Mouse (Mus musculus): Measurements from ENCODE around the gene Fam241a. TPM values are rescaled to one million over a fixed set of nuclear protein-coding genes. Genes with fewer than 3 reads are reported as not detected.

The Fam241a gene
- polyA plus RNA-seq, 1 experiment = 3.6 TPM

DNA sequence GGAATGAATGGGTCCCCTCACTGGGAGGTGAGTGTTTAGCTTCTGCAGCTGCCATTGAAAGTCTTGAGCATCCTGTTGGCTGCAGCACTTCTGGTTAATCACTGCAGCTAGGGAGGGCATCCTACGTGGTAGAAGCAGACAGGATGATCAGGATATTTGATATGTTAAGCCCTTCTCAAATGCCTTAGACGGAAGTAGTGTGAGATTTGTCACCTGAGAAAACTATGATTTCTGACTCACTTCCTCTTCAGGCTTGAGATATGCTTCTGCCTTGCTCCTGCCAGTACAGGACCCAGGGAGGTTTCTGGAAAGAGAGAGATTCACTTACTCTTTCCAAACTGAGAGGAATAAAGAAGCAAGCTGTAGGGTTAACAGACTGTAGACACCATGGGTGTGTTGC lies 27.1 kb upstream of the Fam241a start:
- no peak for TF ChIP-seq POLR2A (IDR thresholded peaks at IDR 0.05; ENCODE audit: low read depth, low read length)
- TF ChIP-seq CTCF (IDR thresholded peaks at IDR 0.05; ENCODE audit: extremely low read depth, insufficient read length, insufficient replicate concordance, low read depth, low read length) = no peak
- 59% methylated on average over 2 of the region's 2 CpGs for WGBS

DNA sequence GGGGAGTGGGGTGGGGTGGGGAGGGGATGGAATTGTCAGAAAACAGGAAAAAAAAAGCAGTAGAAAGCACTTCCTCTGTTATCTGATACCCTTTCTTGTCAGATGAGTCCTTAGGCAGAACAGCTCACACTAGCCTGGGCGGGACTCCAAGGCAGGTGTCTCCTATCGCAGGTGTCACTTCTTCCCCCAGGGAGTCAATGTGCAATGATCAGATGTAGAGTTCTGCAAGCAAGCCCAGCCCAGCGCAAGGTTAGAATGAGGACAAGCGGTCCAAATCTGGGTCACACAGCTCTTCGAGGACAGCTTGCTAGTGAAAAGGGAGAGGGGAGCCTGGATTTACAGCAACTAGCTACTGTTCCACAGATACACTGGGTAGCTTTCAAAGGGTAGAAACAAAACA lies 26.0 kb upstream of the Fam241a start:
- TF ChIP-seq CTCF (IDR thresholded peaks at IDR 0.05; ENCODE audit: extremely low read depth, insufficient read length, insufficient replicate concordance, low read depth, low read length) (no peak), POLR2A (IDR thresholded peaks at IDR 0.05; ENCODE audit: low read depth, low read length) (no peak)
- WGBS = 19% methylated on average over 5 of the region's 5 CpGs

More for the DNA sequence above, 27.1 kb upstream of the Fam241a start:
- no peak overlapping the region for H3K4me3 ChIP-seq (ENCODE audit: low read depth, low read length)
- H3K27me3 ChIP-seq (ENCODE audit: control insufficient read depth, insufficient read depth, low read length) = no peaks in the 10 kb centered on the region
- H3K4me1 ChIP-seq (ENCODE audit: control insufficient read depth, insufficient read depth, insufficient read length, low read length) = peaks cover 7% of the 10 kb centered on the region; the same call in 1 of the 2 replicates
- H3K27ac ChIP-seq (ENCODE audit: insufficient read depth, low read depth, low read length) = no peak overlapping the region
- no peaks in the 10 kb centered on the region for H3K36me3 ChIP-seq (ENCODE audit: control insufficient read depth, insufficient read depth, low read length)

DNA sequence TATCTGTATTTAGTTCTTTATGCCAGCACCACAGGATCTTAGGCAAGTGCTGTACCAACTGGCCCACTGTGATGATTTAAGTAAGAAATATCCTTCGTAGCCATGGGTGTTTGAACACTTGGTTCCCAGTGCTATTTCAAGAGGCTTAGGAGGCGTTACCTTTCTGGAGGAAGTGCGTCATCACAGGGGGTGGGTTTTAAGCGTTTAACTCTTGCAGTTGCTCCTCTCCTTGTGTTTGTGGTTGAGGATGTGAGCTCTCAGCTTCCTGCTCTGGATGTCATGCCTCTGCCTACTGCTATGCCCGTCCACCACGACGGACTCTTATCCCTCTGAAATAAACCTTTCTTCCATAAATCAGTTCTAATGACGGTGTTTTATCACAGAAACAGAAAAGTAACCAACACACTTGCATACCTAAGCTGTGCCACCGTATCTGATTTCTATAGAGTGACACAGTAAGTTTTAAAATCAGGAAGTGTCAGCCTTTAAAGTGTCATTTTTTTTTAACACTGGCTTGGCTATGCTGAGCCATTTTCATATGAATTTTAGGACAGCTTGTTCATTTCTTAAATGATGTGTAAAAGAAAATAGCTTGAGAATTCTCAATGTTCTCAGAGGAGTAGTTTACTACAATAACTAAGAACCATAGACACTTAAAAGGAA lies 22.0 kb upstream of the Fam241a start:
- peaks cover 2% of the 10 kb centered on the region; the same call in 1 of the 2 replicates for H3K4me1 ChIP-seq (ENCODE audit: control insufficient read depth, insufficient read depth, insufficient read length, low read length)
- no peaks in the 10 kb centered on the region for H3K27me3 ChIP-seq (ENCODE audit: control insufficient read depth, insufficient read depth, low read length)
- TF ChIP-seq CTCF (IDR thresholded peaks at IDR 0.05; ENCODE audit: extremely low read depth, insufficient read length, insufficient replicate concordance, low read depth, low read length) (no peak), POLR2A (IDR thresholded peaks at IDR 0.05; ENCODE audit: low read depth, low read length) (no peak)
- no peak overlapping the region for H3K27ac ChIP-seq (ENCODE audit: insufficient read depth, low read depth, low read length)
- H3K36me3 ChIP-seq (ENCODE audit: control insufficient read depth, insufficient read depth, low read length) = no peaks in the 10 kb centered on the region
- H3K4me3 ChIP-seq (ENCODE audit: low read depth, low read length) = no peak overlapping the region
- WGBS = 65% methylated on average over 9 of the region's 9 CpGs

More for the DNA sequence above, 26.0 kb upstream of the Fam241a start:
- Histone ChIP-seq H3K27ac (ENCODE audit: insufficient read depth, low read depth, low read length) (no peak overlapping the region), H3K4me1 (ENCODE audit: control insufficient read depth, insufficient read depth, insufficient read length, low read length) (peaks cover 7% of the 10 kb centered on the region; the same call in 1 of the 2 replicates), H3K27me3 (ENCODE audit: control insufficient read depth, insufficient read depth, low read length) (no peaks in the 10 kb centered on the region), H3K4me3 (ENCODE audit: low read depth, low read length) (no peak overlapping the region), H3K36me3 (ENCODE audit: control insufficient read depth, insufficient read depth, low read length) (no peaks in the 10 kb centered on the region)

DNA sequence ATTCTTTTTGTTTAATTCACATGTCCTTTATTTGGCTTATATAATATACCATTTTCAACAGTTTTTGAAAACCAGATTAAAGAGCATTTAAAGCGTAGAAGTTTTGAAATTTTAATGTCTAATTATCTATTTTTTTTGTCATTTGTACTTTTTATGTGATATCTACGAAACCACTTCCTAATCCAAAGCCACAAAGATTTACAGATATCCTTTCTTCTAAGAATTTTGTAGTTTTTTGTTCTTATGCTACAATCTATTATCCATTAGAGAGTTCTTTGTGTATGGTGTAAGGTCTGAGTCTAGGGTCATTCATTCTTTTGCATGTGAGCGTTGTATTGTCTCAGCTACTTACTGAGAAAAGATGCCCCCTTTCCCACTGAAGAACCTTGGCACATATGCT lies 21.4 kb upstream of the Fam241a start:
- H3K4me1 ChIP-seq (ENCODE audit: control insufficient read depth, insufficient read depth, insufficient read length, low read length) = peaks cover 2% of the 10 kb centered on the region; the same call in 1 of the 2 replicates
- H3K27ac ChIP-seq (ENCODE audit: insufficient read depth, low read depth, low read length) = no peak overlapping the region
- H3K4me3 ChIP-seq (ENCODE audit: low read depth, low read length) = no peak overlapping the region
- no peaks in the 10 kb centered on the region for H3K27me3 ChIP-seq (ENCODE audit: control insufficient read depth, insufficient read depth, low read length)
- no peaks in the 10 kb centered on the region for H3K36me3 ChIP-seq (ENCODE audit: control insufficient read depth, insufficient read depth, low read length)
- WGBS = 89% methylated on average over 3 of the region's 3 CpGs
- TF ChIP-seq CTCF (IDR thresholded peaks at IDR 0.05; ENCODE audit: extremely low read depth, insufficient read length, insufficient replicate concordance, low read depth, low read length) (no peak), POLR2A (IDR thresholded peaks at IDR 0.05; ENCODE audit: low read depth, low read length) (no peak)

DNA sequence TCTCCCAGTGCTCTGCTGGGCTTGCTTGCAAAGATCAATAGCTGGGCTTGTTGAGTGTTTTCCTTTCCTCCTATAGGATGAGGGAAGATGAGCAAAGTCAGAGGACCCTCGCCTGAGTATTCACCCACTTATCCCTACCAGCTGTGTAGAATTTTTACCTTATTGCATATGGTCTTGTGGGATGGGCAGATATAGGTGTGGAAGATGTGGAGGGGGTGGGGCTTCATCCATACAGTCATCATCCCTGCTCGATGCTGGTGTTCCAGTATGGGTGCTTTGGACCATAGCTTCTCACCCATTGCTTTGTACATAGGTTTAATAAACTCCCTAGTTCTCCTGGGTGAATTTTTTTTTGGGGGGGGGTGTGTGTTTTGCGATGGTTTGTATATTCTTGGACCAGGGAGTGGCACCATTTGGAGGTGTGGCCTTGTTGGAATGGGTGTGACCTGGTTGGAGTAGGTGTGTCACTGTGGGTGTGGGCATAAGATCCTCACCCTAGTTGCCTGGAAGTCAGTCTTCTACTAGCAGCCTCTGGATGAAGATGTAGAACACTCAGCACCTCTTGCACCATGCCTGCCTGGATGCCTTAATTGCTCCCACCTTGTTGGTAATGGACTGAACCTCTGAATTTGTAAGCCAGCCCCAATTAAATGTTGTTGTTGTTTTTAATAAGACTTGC lies 19.7 kb upstream of the Fam241a start:
- Histone ChIP-seq H3K4me1 (ENCODE audit: control insufficient read depth, insufficient read depth, insufficient read length, low read length) (no peaks in the 10 kb centered on the region), H3K27ac (ENCODE audit: insufficient read depth, low read depth, low read length) (no peak overlapping the region), H3K27me3 (ENCODE audit: control insufficient read depth, insufficient read depth, low read length) (no peaks in the 10 kb centered on the region), H3K4me3 (ENCODE audit: low read depth, low read length) (no peak overlapping the region), H3K36me3 (ENCODE audit: control insufficient read depth, insufficient read depth, low read length) (no peaks in the 10 kb centered on the region)
- WGBS = 83% methylated on average over 3 of the region's 3 CpGs
- no peak for TF ChIP-seq POLR2A (IDR thresholded peaks at IDR 0.05; ENCODE audit: low read depth, low read length)
- TF ChIP-seq CTCF (IDR thresholded peaks at IDR 0.05; ENCODE audit: extremely low read depth, insufficient read length, insufficient replicate concordance, low read depth, low read length) = no peak

DNA sequence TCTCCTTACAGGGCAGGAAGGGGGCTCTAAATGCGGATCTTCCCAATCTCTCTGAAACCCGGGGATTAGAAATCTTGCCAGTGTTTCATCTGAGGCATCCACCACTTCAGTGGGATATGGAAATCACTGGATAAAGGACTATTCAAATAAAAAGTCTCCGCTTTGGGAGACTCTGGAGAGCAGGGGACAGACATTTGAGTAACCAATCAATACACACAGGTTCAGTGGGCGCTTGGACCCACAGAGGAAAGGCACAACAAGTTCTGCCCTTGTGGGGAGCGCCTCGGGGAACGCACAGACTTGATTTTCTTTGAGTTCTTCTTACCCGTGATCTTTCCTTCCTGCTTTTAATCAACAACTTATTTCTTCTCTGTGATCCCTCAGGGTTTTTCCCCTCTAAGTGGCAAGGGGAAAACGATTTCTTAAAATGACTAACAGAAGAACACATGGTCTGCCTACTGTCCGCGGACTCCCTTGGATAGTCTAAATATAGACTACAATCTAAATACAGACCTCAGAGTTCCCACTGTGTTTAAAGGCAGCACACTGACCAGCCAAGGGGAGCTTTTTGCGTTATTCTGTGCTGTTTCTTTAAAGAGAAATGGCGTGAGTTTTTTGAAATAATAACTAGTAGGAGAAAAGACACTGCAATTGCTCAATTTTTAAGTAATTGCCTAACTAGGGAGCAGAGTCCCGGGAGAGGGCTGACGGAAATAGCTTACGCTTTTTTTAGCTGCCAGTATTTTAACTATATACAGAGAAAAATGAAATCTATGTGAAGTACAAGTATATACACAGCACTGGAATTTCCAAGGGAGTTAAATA lies 18.0 kb upstream of the Fam241a start:
- Histone ChIP-seq H3K4me3 (ENCODE audit: low read depth, low read length) (no peak overlapping the region), H3K4me1 (ENCODE audit: control insufficient read depth, insufficient read depth, insufficient read length, low read length) (no peaks in the 10 kb centered on the region), H3K27ac (ENCODE audit: insufficient read depth, low read depth, low read length) (no peak overlapping the region), H3K27me3 (ENCODE audit: control insufficient read depth, insufficient read depth, low read length) (no peaks in the 10 kb centered on the region), H3K36me3 (ENCODE audit: control insufficient read depth, insufficient read depth, low read length) (no peaks in the 10 kb centered on the region)
- WGBS = 50% methylated on average over 16 of the region's 16 CpGs
- TF ChIP-seq CTCF (IDR thresholded peaks at IDR 0.05; ENCODE audit: extremely low read depth, insufficient read length, insufficient replicate concordance, low read depth, low read length) = no peak
- no peak for TF ChIP-seq POLR2A (IDR thresholded peaks at IDR 0.05; ENCODE audit: low read depth, low read length)

DNA sequence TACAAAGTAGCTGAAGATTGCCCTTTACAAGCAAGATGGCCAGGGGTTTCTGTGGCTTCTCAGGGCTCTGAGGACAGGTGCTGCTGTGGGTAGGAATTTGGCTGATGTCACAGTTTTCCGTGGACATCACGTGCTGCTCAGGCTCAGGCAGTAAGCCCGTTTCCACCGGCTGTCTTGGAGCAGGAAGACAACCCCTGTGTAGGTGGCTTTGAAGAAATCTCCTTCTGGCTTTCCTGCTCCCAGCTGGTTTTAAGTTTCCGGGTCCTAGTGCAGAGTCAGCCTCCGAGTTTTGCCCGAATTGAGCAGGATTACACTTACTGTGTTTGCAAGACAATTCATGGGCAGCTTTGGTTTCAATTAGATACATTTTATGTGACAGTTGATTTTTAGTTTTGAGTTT lies 13.8 kb upstream of the Fam241a start:
- Histone ChIP-seq H3K4me1 (ENCODE audit: control insufficient read depth, insufficient read depth, insufficient read length, low read length) (no peaks in the 10 kb centered on the region), H3K27ac (ENCODE audit: insufficient read depth, low read depth, low read length) (no peak overlapping the region), H3K36me3 (ENCODE audit: control insufficient read depth, insufficient read depth, low read length) (no peaks in the 10 kb centered on the region), H3K4me3 (ENCODE audit: low read depth, low read length) (no peak overlapping the region), H3K27me3 (ENCODE audit: control insufficient read depth, insufficient read depth, low read length) (no peaks in the 10 kb centered on the region)
- WGBS = 82% methylated on average over 7 of the region's 7 CpGs
- TF ChIP-seq CTCF (IDR thresholded peaks at IDR 0.05; ENCODE audit: extremely low read depth, insufficient read length, insufficient replicate concordance, low read depth, low read length) = no peak
- TF ChIP-seq POLR2A (IDR thresholded peaks at IDR 0.05; ENCODE audit: low read depth, low read length) = no peak
